Mouse (Mus musculus) embryonic facial prominence, embryonic 13.5 days (tissue): ENCODE measurements at regions not wholly inside any gene's neighbourhood (a gene's known extent, or its start where the extent isn't known, plus 50 kb on each side); places are given as distances from the start of the nearest gene placed in this dataset.
A peak's percentile ranks its signal among the peaks of the same experiment; 100 is the strongest.

Source experiments
- ATAC-seq: fragments of 200-750 bp; cut with Nextera tagmentation; 2 replicates; pipeline ENCODE4 v1.8.0; 2017; ENCODE audit warnings: low read depth; ENCODE audit not compliant: insufficient number of reproducible peaks, insufficient read depth, low FRiP score, low TSS enrichment
- H3K27ac ChIP-seq: fragments of 300-500 bp; sonication (generic); 2 replicates; pipeline ENCODE4 v1.5.1; 2015; ENCODE audit warnings: moderate library complexity, mild to moderate bottlenecking, inconsistent platforms
- H3K27me3 ChIP-seq: fragments of 300-500 bp; sonication (generic); 2 replicates; pipeline ENCODE4 v1.6.1; 2015; ENCODE audit warnings: mild to moderate bottlenecking, inconsistent platforms
- H3K36me3 ChIP-seq: fragments of 300-500 bp; sonication (generic); 2 replicates; pipeline ENCODE4 v1.6.1; 2015; ENCODE audit warnings: mild to moderate bottlenecking, inconsistent platforms
- H3K4me1 ChIP-seq: fragments of 300-500 bp; sonication (generic); 2 replicates; pipeline ENCODE4 v1.6.1; 2015; ENCODE audit warnings: inconsistent platforms
- H3K4me2 ChIP-seq: fragments of 300-500 bp; sonication (generic); 2 replicates; pipeline ENCODE4 v1.6.1; 2015; ENCODE audit warnings: moderate library complexity, mild to moderate bottlenecking, inconsistent platforms
- H3K4me3 ChIP-seq: fragments of 300-500 bp; sonication (generic); 2 replicates; pipeline ENCODE4 v1.5.1; 2015; ENCODE audit warnings: mild to moderate bottlenecking, inconsistent platforms
- H3K9ac ChIP-seq: fragments of 300-500 bp; sonication (generic); 2 replicates; pipeline ENCODE4 v1.6.1; 2015; ENCODE audit warnings: mild to moderate bottlenecking, inconsistent platforms
- H3K9me3 ChIP-seq: fragments of 300-500 bp; sonication (generic); 2 replicates; pipeline ENCODE4 v1.6.1; 2016; ENCODE audit warnings: inconsistent platforms
- WGBS: fragments of 180-500 bp; shearing (Covaris S2); methylation state at CpG from one replicate; pipeline ENCODE4 v1.1.7; 2015; ENCODE audit warnings: mixed read lengths; 5-methylcytosine and 5-hydroxymethylcytosine counted together

GRCm38 (mm10) chr9:120628794-120629560 lies 57.7 kb downstream of the Rpl14 start:
- 63% methylated on average over 12 of the region's 12 CpGs for WGBS
- Histone ChIP-seq H3K27me3 (no peaks in the 10 kb centered on the region), H3K9ac (no peak overlapping the region), H3K4me2 (no peak overlapping the region), H3K9me3 (peaks cover 9% of the 10 kb centered on the region; the same call in 1 of the 2 replicates), H3K4me3 (no peak overlapping the region), H3K4me1 (peaks cover 3% of the 10 kb centered on the region; the same call in 1 of the 2 replicates), H3K36me3 (no peaks in the 10 kb centered on the region), H3K27ac (no peak overlapping the region)
- ATAC-seq = no peak

GRCm38 (mm10) chr9:120629609-120630008 lies 58.4 kb downstream of the Rpl14 start:
- no peak for ATAC-seq
- no peak overlapping the region for H3K9ac ChIP-seq
- peaks cover 3% of the 10 kb centered on the region; the same call in 1 of the 2 replicates for H3K4me1 ChIP-seq
- no peak overlapping the region for H3K4me3 ChIP-seq
- H3K27me3 ChIP-seq = no peaks in the 10 kb centered on the region
- H3K36me3 ChIP-seq = no peaks in the 10 kb centered on the region
- H3K27ac ChIP-seq = no peak overlapping the region
- WGBS = 81% methylated on average over 11 of the region's 11 CpGs
- H3K9me3 ChIP-seq = peaks cover 9% of the 10 kb centered on the region; the same call in 1 of the 2 replicates
- no peak overlapping the region for H3K4me2 ChIP-seq

GRCm38 (mm10) chr9:120632821-120633220 lies 61.6 kb downstream of the Rpl14 start:
- Histone ChIP-seq H3K27me3 (no peaks in the 10 kb centered on the region), H3K4me2 (no peak overlapping the region), H3K27ac (no peak overlapping the region), H3K4me1 (peaks cover 3% of the 10 kb centered on the region; the same call in 1 of the 2 replicates), H3K36me3 (no peaks in the 10 kb centered on the region), H3K9me3 (no peaks in the 10 kb centered on the region), H3K4me3 (no peak overlapping the region), H3K9ac (no peak overlapping the region)
- WGBS = 78% methylated on average over 10 of the region's 10 CpGs
- ATAC-seq = no peak

- no peak for ATAC-seq
- no peaks in the 10 kb centered on the region for H3K27me3 ChIP-seq
- no peak overlapping the region for H3K4me3 ChIP-seq
- peaks cover 19% of the 10 kb centered on the region for H3K4me1 ChIP-seq
- H3K36me3 ChIP-seq = no peaks in the 10 kb centered on the region
- H3K27ac ChIP-seq = no peak overlapping the region
- no peaks in the 10 kb centered on the region for H3K9me3 ChIP-seq
- no peak overlapping the region for H3K4me2 ChIP-seq
- 78% methylated on average over 4 of the region's 4 CpGs for WGBS
- H3K9ac ChIP-seq = no peak overlapping the region
Observed at GRCm38 (mm10) chr9:120642656-120643055, 71.4 kb downstream of the Rpl14 start.

GRCm38 (mm10) chr9:120643371-120643770 lies 72.1 kb downstream of the Rpl14 start:
- Histone ChIP-seq H3K9ac (no peak overlapping the region), H3K27ac (no peak overlapping the region), H3K4me2 (no peak overlapping the region), H3K4me3 (no peak overlapping the region), H3K4me1 (peaks cover 24% of the 10 kb centered on the region), H3K27me3 (no peaks in the 10 kb centered on the region), H3K9me3 (no peaks in the 10 kb centered on the region), H3K36me3 (no peaks in the 10 kb centered on the region)
- WGBS = 68% methylated on average over 3 of the region's 3 CpGs
- no peak for ATAC-seq

- peak overlapping the region; percentile 35; the same call in 1 of the 2 replicates for H3K27ac ChIP-seq
Observed at GRCm38 (mm10) chr9:120645776-120646175, 74.5 kb downstream of the Rpl14 start.

GRCm38 (mm10) chr9:120646806-120647667 lies 75.8 kb downstream of the Rpl14 start:
- H3K27me3 ChIP-seq = no peaks in the 10 kb centered on the region
- no peaks in the 10 kb centered on the region for H3K9me3 ChIP-seq
- WGBS = 49% methylated on average over 10 of the region's 10 CpGs
- ATAC-seq = peak; percentile 26; the same call in 1 of the 2 replicates
- no peaks in the 10 kb centered on the region for H3K36me3 ChIP-seq
- H3K9ac ChIP-seq = no peak overlapping the region
- peaks cover 24% of the 10 kb centered on the region for H3K4me1 ChIP-seq
- H3K4me3 ChIP-seq = no peak overlapping the region
- H3K4me2 ChIP-seq = peak overlapping the region; percentile 23
- H3K27ac ChIP-seq = peak overlapping the region; percentile 76

More at GRCm38 (mm10) chr9:120645776-120646175, 74.5 kb downstream of the Rpl14 start:
- no peak overlapping the region for H3K4me3 ChIP-seq
- H3K4me2 ChIP-seq = no peak overlapping the region
- H3K9me3 ChIP-seq = no peaks in the 10 kb centered on the region
- H3K4me1 ChIP-seq = peaks cover 24% of the 10 kb centered on the region
- ATAC-seq = no peak
- no peak overlapping the region for H3K9ac ChIP-seq
- no peaks in the 10 kb centered on the region for H3K27me3 ChIP-seq
- H3K36me3 ChIP-seq = no peaks in the 10 kb centered on the region
- over 99% methylated on average over 10 of the region's 10 CpGs for WGBS

- Histone ChIP-seq H3K4me2 (no peak overlapping the region), H3K9ac (no peak overlapping the region), H3K27ac (peak overlapping the region; percentile 76), H3K36me3 (no peaks in the 10 kb centered on the region), H3K4me1 (peaks cover 24% of the 10 kb centered on the region), H3K27me3 (no peaks in the 10 kb centered on the region), H3K4me3 (no peak overlapping the region), H3K9me3 (no peaks in the 10 kb centered on the region)
- no peak for ATAC-seq
- WGBS = 83% methylated on average over 7 of the region's 7 CpGs
Observed at GRCm38 (mm10) chr9:120647668-120647955, 76.4 kb downstream of the Rpl14 start.

- H3K9me3 ChIP-seq = no peaks in the 10 kb centered on the region
- H3K9ac ChIP-seq = no peak overlapping the region
- H3K36me3 ChIP-seq = no peaks in the 10 kb centered on the region
- 77% methylated on average over 14 of the region's 14 CpGs for WGBS
- H3K4me2 ChIP-seq = no peak overlapping the region
- no peak for ATAC-seq
- no peak overlapping the region for H3K4me3 ChIP-seq
- H3K4me1 ChIP-seq = peaks cover 22% of the 10 kb centered on the region
- H3K27ac ChIP-seq = no peak overlapping the region
- H3K27me3 ChIP-seq = no peaks in the 10 kb centered on the region
Observed at GRCm38 (mm10) chr9:120652733-120653132, 81.5 kb downstream of the Rpl14 start.

GRCm38 (mm10) chr9:120653170-120653569 lies 81.9 kb downstream of the Rpl14 start:
- Histone ChIP-seq H3K36me3 (no peaks in the 10 kb centered on the region), H3K4me1 (peaks cover 20% of the 10 kb centered on the region), H3K27me3 (no peaks in the 10 kb centered on the region), H3K27ac (no peak overlapping the region), H3K9me3 (no peaks in the 10 kb centered on the region), H3K4me2 (no peak overlapping the region), H3K4me3 (no peak overlapping the region), H3K9ac (no peak overlapping the region)
- WGBS = 78% methylated on average over 5 of the region's 5 CpGs
- no peak for ATAC-seq

GRCm38 (mm10) chr9:120654736-120655135 lies 83.5 kb downstream of the Rpl14 start:
- H3K27ac ChIP-seq = no peak overlapping the region
- ATAC-seq = no peak
- no peak overlapping the region for H3K4me3 ChIP-seq
- no peak overlapping the region for H3K9ac ChIP-seq
- WGBS = 4% methylated on average over 1 of the region's 1 CpGs
- H3K4me1 ChIP-seq = peaks cover 20% of the 10 kb centered on the region
- H3K27me3 ChIP-seq = no peaks in the 10 kb centered on the region
- H3K36me3 ChIP-seq = no peaks in the 10 kb centered on the region
- no peak overlapping the region for H3K4me2 ChIP-seq
- H3K9me3 ChIP-seq = no peaks in the 10 kb centered on the region

GRCm38 (mm10) chr9:120656976-120657375 lies 85.7 kb downstream of the Rpl14 start:
- Histone ChIP-seq H3K27me3 (no peaks in the 10 kb centered on the region), H3K27ac (peak overlapping the region; percentile 52; the same call in 1 of the 2 replicates)

More at GRCm38 (mm10) chr9:120656976-120657375, 85.7 kb downstream of the Rpl14 start:
- Histone ChIP-seq H3K4me2 (no peak overlapping the region), H3K36me3 (no peaks in the 10 kb centered on the region), H3K4me1 (peaks cover 34% of the 10 kb centered on the region), H3K9me3 (no peaks in the 10 kb centered on the region), H3K4me3 (no peak overlapping the region), H3K9ac (no peak overlapping the region)
- no peak for ATAC-seq
- 13% methylated on average over 6 of the region's 6 CpGs for WGBS
